In the genomic region with DNA sequence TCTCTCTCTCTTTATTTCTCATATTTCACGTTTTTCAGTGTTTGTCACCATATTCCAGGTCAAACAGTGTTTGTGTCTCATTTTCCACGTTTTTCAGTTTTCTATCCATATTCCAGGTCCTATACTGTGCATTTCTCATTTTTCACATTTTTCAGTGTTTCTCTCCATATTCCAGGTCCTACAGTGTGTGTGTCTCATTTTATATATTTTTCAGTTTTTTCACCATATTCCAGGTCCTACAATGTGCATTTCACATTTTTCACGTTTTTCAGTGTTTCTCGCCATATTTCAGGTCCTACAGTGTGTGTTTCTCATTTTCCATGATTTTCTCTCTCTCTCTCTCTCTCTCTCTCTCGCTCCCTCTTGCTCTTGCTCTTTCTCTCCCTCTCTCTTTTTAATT, we compare ENCODE assay signal across 8 mouse cellular contexts.
DNase-seq lines count a peak whose midpoint lies in the region; ATAC-seq and TF ChIP-seq lines count a peak whose summit lies in the region.

No protein-coding gene starts in this region.

- no peak overlapping the region for H3K9ac ChIP-seq in hindbrain, embryonic 13.5 days
- H3K9ac ChIP-seq in ES-E14 (ENCODE audit: insufficient read depth, low read depth, low read length, poor library complexity, severe bottlenecking) = no peak overlapping the region

- in situ Hi-C loops in ES-E14 (cut with MboI; ENCODE audit: low sequenced_read_pairs in 2 of 2, unreplicated experiment in 2 of 2) = no loop called here

- H3K27ac ChIP-seq in hindbrain, embryonic 10.5 days = no peak overlapping the region
- no peak overlapping the region for H3K27ac ChIP-seq in hindbrain, embryonic 13.5 days
- no peak overlapping the region for H3K27ac ChIP-seq in ES-E14 (ENCODE audit: insufficient read depth, low read depth, low read length, poor library complexity, severe bottlenecking)

- peak; percentile 16 for DNase-seq in hindbrain, embryonic 10.5 days (ENCODE audit: low spot score)
- DNase-seq in ES-E14 (ENCODE audit: low read depth, low spot score) = peak; percentile 60
- DNase-seq in brain, embryonic 18.5 days (ENCODE audit: low read depth, low spot score) = peak; percentile 12
- no peak for DNase-seq in right cerebral cortex, postnatal 4 days
- no peak for DNase-seq in B cell, adult 2 months
- no peak for DNase-seq in frontal cortex, postnatal 10 days (ENCODE audit: low spot score in 2 of 2)

- no peak for ATAC-seq in hindbrain, embryonic 13.5 days (ENCODE audit: low FRiP score)
- peak; percentile 76 for ATAC-seq in megakaryocyte, adult 5-6 weeks (ENCODE audit: poor library complexity, severe bottlenecking)

- H3K36me3 ChIP-seq in hindbrain, embryonic 10.5 days = no peaks in the 10 kb centered on the region
- H3K36me3 ChIP-seq in hindbrain, embryonic 13.5 days = no peaks in the 10 kb centered on the region
- H3K36me3 ChIP-seq in ES-E14 (ENCODE audit: control insufficient read depth, insufficient read depth, low read length, poor library complexity, severe bottlenecking) = no peaks in the 10 kb centered on the region

- H3K4me3 ChIP-seq in hindbrain, embryonic 10.5 days = no peak overlapping the region
- H3K4me3 ChIP-seq in hindbrain, embryonic 13.5 days = no peak overlapping the region
- no peak overlapping the region for H3K4me3 ChIP-seq in ES-E14 (ENCODE audit: insufficient read depth in 1 of 2, low read depth in 1 of 2, low read length in 2 of 2, poor library complexity in 1 of 2, severe bottlenecking in 1 of 2)

- no peak overlapping the region for H3K4me2 ChIP-seq in hindbrain, embryonic 13.5 days

- no peaks in the 10 kb centered on the region for H3K27me3 ChIP-seq in hindbrain, embryonic 10.5 days (ENCODE audit: insufficient read depth, poor library complexity, severe bottlenecking)
- no peaks in the 10 kb centered on the region for H3K27me3 ChIP-seq in hindbrain, embryonic 13.5 days

- 53% methylated on average over 5 of the region's 5 CpGs for WGBS in hindbrain, embryonic 10.5 days
- whole genome bisulfite sequencing in hindbrain, embryonic 13.5 days = 57% methylated on average over 5 of the region's 5 CpGs

- H3K9me3 ChIP-seq in hindbrain, embryonic 10.5 days = no peaks in the 10 kb centered on the region
- H3K9me3 ChIP-seq in hindbrain, embryonic 13.5 days = no peaks in the 10 kb centered on the region
- H3K9me3 ChIP-seq in ES-E14 (ENCODE audit: control insufficient read depth, insufficient read depth, low read depth, low read length) = no peaks in the 10 kb centered on the region

- H3K4me1 ChIP-seq in hindbrain, embryonic 10.5 days (replicated peaks) = no peaks in the 10 kb centered on the region
- H3K4me1 ChIP-seq in hindbrain, embryonic 13.5 days (replicated peaks) = no peaks in the 10 kb centered on the region
- H3K4me1 ChIP-seq in ES-E14 (ENCODE audit: control insufficient read depth in 2 of 2, insufficient read depth in 2 of 2, low read length in 2 of 2, poor library complexity in 1 of 2) = no peaks in the 10 kb centered on the region

TF ChIP-seq in ES-E14, 5 proteins besides CTCF, POLR2A, EP300 and RAD21:
- TF ChIP-seq ZNF384 (IDR thresholded peaks at IDR 0.05; ENCODE audit: low read depth, low read length) = no peak
- TF ChIP-seq ZC3H11A (IDR thresholded peaks at IDR 0.05; ENCODE audit: borderline replicate concordance, low read depth, low read length) = no peak
- TF ChIP-seq CHD2 (IDR thresholded peaks at IDR 0.05; ENCODE audit: low read depth, low read length) = no peak
- no peak for TF ChIP-seq MAFK (IDR thresholded peaks at IDR 0.05; ENCODE audit: insufficient read depth, low read depth, low read length)
- TF ChIP-seq HCFC1 (IDR thresholded peaks at IDR 0.05; ENCODE audit: borderline replicate concordance, insufficient read depth, low read length) = no peak

Comparison
In these comparisons a context has a peak if more than half of its experiments do, and no peak if none do; other contexts are left out.
1. DNase-seq: peak in hindbrain, embryonic 10.5 days (single experiment), ES-E14 (single experiment) and brain, embryonic 18.5 days (single experiment); none in right cerebral cortex, postnatal 4 days (single experiment), B cell, adult 2 months (0 of 2) and frontal cortex, postnatal 10 days (0 of 2).